26 mouse cellular contexts compared by ENCODE assay signal in genomic region chr13:31603964-31604363, GRCm38 (mm10). TPM values are rescaled to one million over a fixed set of nuclear protein-coding genes. Genes with fewer than 3 reads are reported as not detected.
DNase-seq lines count a peak whose midpoint lies in the region; ATAC-seq and TF ChIP-seq lines count a peak whose summit lies in the region.
"Had no signal": no experiment of that assay in that cellular context is flagged by ENCODE, and none has a peak within 500 bp of the region (broad histone marks: within the 10 kb centered on the region; RNA-seq: fewer than 3 reads in every experiment).

No protein-coding gene starts in this region.

- no peaks in the 10 kb centered on the region for H3K36me3 ChIP-seq in limb, embryonic 13.5 days
- no peaks in the 10 kb centered on the region for H3K36me3 ChIP-seq in limb, embryonic 15.5 days
- H3K36me3 ChIP-seq in hindbrain, postnatal 0 days (ENCODE audit: insufficient read depth, low read length) = no peaks in the 10 kb centered on the region
- H3K36me3 ChIP-seq: embryonic facial prominence, embryonic 10.5 days; embryonic facial prominence, embryonic 12.5 days; forebrain, embryonic 12.5 days had no signal

- peaks cover 42% of the 10 kb centered on the region for H3K27me3 ChIP-seq in limb, embryonic 13.5 days
- 0 out of 2 replicates have a peak, but pooled peaks cover 5% of the 10 kb centered on the region for H3K27me3 ChIP-seq in limb, embryonic 15.5 days
- H3K27me3 ChIP-seq in hindbrain, postnatal 0 days (ENCODE audit: insufficient read depth, low read length) = no peaks in the 10 kb centered on the region
- H3K27me3 ChIP-seq: Patski had no signal

- H3K4me3 ChIP-seq in limb, embryonic 13.5 days = no peak overlapping the region
- H3K4me3 ChIP-seq in limb, embryonic 15.5 days = no peak overlapping the region
- H3K4me3 ChIP-seq in hindbrain, postnatal 0 days (ENCODE audit: low read length) = no peak overlapping the region
- H3K4me3 ChIP-seq: embryonic facial prominence, embryonic 10.5 days; embryonic facial prominence, embryonic 12.5 days; forebrain, embryonic 12.5 days had no signal

- TF ChIP-seq CTCF in hindbrain, postnatal 0 days (IDR thresholded peaks at IDR 0.05; ENCODE audit: low read depth) = no peak

- H3K4me2 ChIP-seq in limb, embryonic 13.5 days (replicated peaks) = no peak overlapping the region
- no peak overlapping the region for H3K4me2 ChIP-seq in limb, embryonic 15.5 days
- H3K4me2 ChIP-seq in hindbrain, postnatal 0 days (ENCODE audit: low read depth, low read length) = no peak overlapping the region
- H3K4me2 ChIP-seq: embryonic facial prominence, embryonic 12.5 days; forebrain, embryonic 12.5 days had no signal

- H3K9ac ChIP-seq in limb, embryonic 13.5 days = no peak overlapping the region
- no peak overlapping the region for H3K9ac ChIP-seq in limb, embryonic 15.5 days
- no peak overlapping the region for H3K9ac ChIP-seq in hindbrain, postnatal 0 days (replicated peaks; ENCODE audit: low read length)
- H3K9ac ChIP-seq: embryonic facial prominence, embryonic 12.5 days; forebrain, embryonic 12.5 days; forebrain, postnatal 0 days had no signal

- peak; percentile 85; the same call in 1 of the 2 replicates for ATAC-seq in limb, embryonic 13.5 days (ENCODE audit: low FRiP score, low read depth)
- ATAC-seq in limb, embryonic 15.5 days (ENCODE audit: insufficient number of reproducible peaks, low FRiP score, low TSS enrichment, low read depth) = peak; percentile 61; the same call in 1 of the 2 replicates
- no peak for ATAC-seq in hindbrain, postnatal 0 days
- ATAC-seq: forebrain, embryonic 14.5 days; forebrain, postnatal 0 days; Patski had no signal

- H3K9me3 ChIP-seq in limb, embryonic 13.5 days = no peaks in the 10 kb centered on the region
- H3K9me3 ChIP-seq in limb, embryonic 15.5 days = no peaks in the 10 kb centered on the region
- no peaks in the 10 kb centered on the region for H3K9me3 ChIP-seq in hindbrain, postnatal 0 days (ENCODE audit: low read length)
- H3K9me3 ChIP-seq: embryonic facial prominence, embryonic 10.5 days; embryonic facial prominence, embryonic 12.5 days; forebrain, embryonic 12.5 days had no signal

- DNase-seq in heart, adult 11 months = peak; percentile 4
- no peak for DNase-seq in heart, adult 8-10 months (ENCODE audit: low spot score)
- peak; percentile 63 for DNase-seq in NIH3T3 (ENCODE audit: low read depth)
- DNase-seq in T-cell, adult 2 months (ENCODE audit: low spot score) = no peak
- no peak for DNase-seq in hindbrain, postnatal 0 days (ENCODE audit: low spot score)
- DNase-seq: adrenal gland, adult 2 months; adrenal gland, postnatal 10 days; adrenal gland, postnatal 25 days; cerebellum, adult 11 months; cerebellum, adult 18-20 months; cerebellum, adult 8-10 months; cerebellum, adult 9-11 months; cerebellum, postnatal 14 days; cerebellum, postnatal 36 days; forebrain, postnatal 0 days had no signal

- H3K4me1 ChIP-seq in limb, embryonic 13.5 days = peaks cover 6% of the 10 kb centered on the region; the same call in 1 of the 2 replicates
- H3K4me1 ChIP-seq in limb, embryonic 15.5 days = 0 out of 2 replicates have a peak, but pooled peaks cover 4% of the 10 kb centered on the region
- H3K4me1 ChIP-seq in hindbrain, postnatal 0 days (ENCODE audit: insufficient read depth, low read length) = no peaks in the 10 kb centered on the region
- H3K4me1 ChIP-seq: embryonic facial prominence, embryonic 12.5 days; forebrain, embryonic 12.5 days had no signal

- 25% methylated on average over 6 of the region's 6 CpGs for WGBS in limb, embryonic 13.5 days
- 30% methylated on average over 6 of the region's 6 CpGs for WGBS in limb, embryonic 15.5 days
- 72% methylated on average over 6 of the region's 6 CpGs for WGBS in hindbrain, postnatal 0 days

- H3K27ac ChIP-seq in limb, embryonic 13.5 days = no peak overlapping the region
- H3K27ac ChIP-seq in limb, embryonic 15.5 days = no peak overlapping the region
- no peak overlapping the region for H3K27ac ChIP-seq in hindbrain, postnatal 0 days
- H3K27ac ChIP-seq: embryonic facial prominence, embryonic 10.5 days; embryonic facial prominence, embryonic 12.5 days; forebrain, embryonic 12.5 days had no signal

RNA-seq across cellular contexts. Expression of gene Foxf2, which starts 21.7 kb away (rescaled TPM):
- total RNA-seq in heart, adult 8-10 months (2022) = under 1 TPM in 2 of 4 experiments, not detected in 2; 0.16 to 0.19 TPM
- 2.7 and 3.0 TPM in 2 replicates for polyA plus RNA-seq in limb, embryonic 13.5 days (2015; fragmentation: Nextera tagmentation; extraction: Ambion mirVana)
- 5.0 and 5.5 TPM in 2 replicates for polyA plus RNA-seq in limb, embryonic 15.5 days (2015; fragmentation: Nextera tagmentation; extraction: Ambion mirVana)
- total RNA-seq in hindbrain, postnatal 0 days (2014; rRNA removed) = 6.0 and 12.8 TPM in 2 replicates
- polyA plus RNA-seq in hindbrain, postnatal 0 days (2015; fragmentation: Nextera tagmentation; extraction: Ambion mirVana) = 4.4 and 5.5 TPM in 2 replicates
- total RNA-seq: adrenal gland, adult 2 months; adrenal gland, postnatal 10 days; adrenal gland, postnatal 25 days; common myeloid progenitor, adult 5-6 weeks; MEL had no signal
- polyA plus RNA-seq: adrenal gland, adult 2 months had no signal

RNA-seq across cellular contexts. Expression of gene A530084C06Rik, which starts 44.8 kb away (rescaled TPM):
- under 1 TPM in 1 of 4 experiments, not detected in 3; 0.09 TPM for total RNA-seq in heart, adult 8-10 months (2022)
- polyA plus RNA-seq in limb, embryonic 13.5 days (2015; fragmentation: Nextera tagmentation; extraction: Ambion mirVana) = not detected in 2 replicates
- not detected in 2 replicates for polyA plus RNA-seq in limb, embryonic 15.5 days (2015; fragmentation: Nextera tagmentation; extraction: Ambion mirVana)
- total RNA-seq in hindbrain, postnatal 0 days (2014; rRNA removed) = 1.1 and 1.3 TPM in 2 replicates
- not detected in 2 replicates for polyA plus RNA-seq in hindbrain, postnatal 0 days (2015; fragmentation: Nextera tagmentation; extraction: Ambion mirVana)
- total RNA-seq: adrenal gland, adult 2 months; common myeloid progenitor, adult 5-6 weeks; MEL had no signal
- polyA plus RNA-seq: C2C12; embryonic facial prominence, embryonic 10.5 days; embryonic facial prominence, embryonic 12.5 days; embryonic facial prominence, embryonic 14.5 days; forebrain, embryonic 12.5 days; forebrain, embryonic 14.5 days; forebrain, postnatal 0 days; Patski had no signal

RNA-seq across cellular contexts. Expression of gene Foxq1, which starts 48.0 kb away (rescaled TPM):
- under 1 TPM; 0.13 to 0.44 (median 0.31) TPM for total RNA-seq in heart, adult 8-10 months (2022)
- polyA plus RNA-seq in limb, embryonic 13.5 days (2015; fragmentation: Nextera tagmentation; extraction: Ambion mirVana) = 0.56 and 0.87 TPM in 2 replicates
- polyA plus RNA-seq in limb, embryonic 15.5 days (2015; fragmentation: Nextera tagmentation; extraction: Ambion mirVana) = 2.0 TPM in 2 replicates
- 4.4 and 5.7 TPM in 2 replicates for total RNA-seq in hindbrain, postnatal 0 days (2014; rRNA removed)
- polyA plus RNA-seq in hindbrain, postnatal 0 days (2015; fragmentation: Nextera tagmentation; extraction: Ambion mirVana) = 1.7 and 1.8 TPM in 2 replicates
- total RNA-seq: common myeloid progenitor, adult 5-6 weeks; MEL had no signal

Comparison
In these comparisons a context has a peak if more than half of its experiments do, and no peak if none do; other contexts are left out.
1. DNase-seq: peak in heart, adult 11 months (single experiment) and NIH3T3 (single experiment); none in heart, adult 8-10 months (single experiment), T-cell, adult 2 months (single experiment) and hindbrain, postnatal 0 days (single experiment).